Comparison of ENCODE assay signal across 10 mouse cellular contexts in the genomic region with DNA sequence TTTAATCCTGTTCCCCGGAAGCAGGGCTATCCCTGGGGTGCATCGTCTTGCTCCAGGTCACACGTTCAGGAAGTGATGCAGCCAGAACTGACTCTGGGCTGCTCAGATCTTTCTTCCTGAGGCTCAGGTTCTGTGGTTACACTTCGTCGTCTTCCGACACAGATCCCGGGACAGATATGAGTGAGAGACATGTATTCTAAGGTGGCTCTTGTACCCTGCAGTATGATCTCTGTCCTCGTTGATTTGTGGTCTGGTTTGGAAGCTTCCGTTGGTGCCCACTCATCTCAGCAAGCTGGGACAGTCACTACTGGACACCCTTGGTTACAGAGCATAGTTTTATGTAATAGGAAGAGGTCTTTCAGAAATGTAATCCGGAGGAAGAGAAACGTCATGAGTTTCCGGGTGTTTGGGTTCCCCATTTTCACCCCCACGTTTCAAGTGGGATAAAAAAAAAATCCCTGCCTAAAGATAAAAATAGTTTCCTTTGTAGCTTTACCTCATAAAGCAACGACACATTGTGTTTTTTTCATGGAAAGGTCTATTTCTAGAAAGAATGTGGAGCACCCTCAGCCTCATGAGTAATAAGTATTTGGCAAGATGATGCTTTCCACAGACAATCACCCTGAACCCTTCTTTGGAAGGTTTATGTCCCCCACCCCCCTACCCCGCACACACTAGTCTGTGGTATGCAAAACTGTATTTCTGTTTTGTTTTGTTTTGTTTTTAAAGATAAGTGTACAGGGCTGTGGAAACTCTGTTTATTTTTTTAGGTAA. TPM values are rescaled to one million over a fixed set of nuclear protein-coding genes. Genes with fewer than 3 reads are reported as not detected.
DNase-seq lines count a peak whose midpoint lies in the region; ATAC-seq and TF ChIP-seq lines count a peak whose summit lies in the region.
"Had no signal": no experiment of that assay in that cellular context is flagged by ENCODE, and none has a peak within 500 bp of the region (broad histone marks: within the 10 kb centered on the region; RNA-seq: fewer than 3 reads in every experiment).

No protein-coding gene starts in this region.

- H3K4me3 ChIP-seq in heart, adult 2 months, result 0 out of 2 replicates have a peak overlapping the region, but pooled peaks have one; percentile 8
- peak overlapping the region; percentile 37 for H3K4me3 ChIP-seq in spleen, adult 2 months (ENCODE audit: extremely low read depth, insufficient read depth, insufficient read length)
- no peak overlapping the region for H3K4me3 ChIP-seq in intestine, postnatal 0 days (ENCODE audit: low read depth, low read length)
- H3K4me3 ChIP-seq: layer of hippocampus, adult 2 months; midbrain, embryonic 12.5 days had no signal

- H3K4me1 ChIP-seq in heart, adult 2 months (ENCODE audit: control insufficient read depth, insufficient read depth, low read length), result peaks cover 8% of the 10 kb centered on the region
- H3K4me1 ChIP-seq in spleen, adult 2 months (ENCODE audit: control insufficient read depth, insufficient read depth, insufficient read length), result peaks cover 3% of the 10 kb centered on the region; the same call in 1 of the 2 replicates
- no peaks in the 10 kb centered on the region for H3K4me1 ChIP-seq in intestine, postnatal 0 days (replicated peaks; ENCODE audit: control insufficient read depth, insufficient read depth, low read length)
- H3K4me1 ChIP-seq: midbrain, embryonic 12.5 days had no signal

- H3K9me3 ChIP-seq in intestine, postnatal 0 days (ENCODE audit: control insufficient read depth), result no peaks in the 10 kb centered on the region
- H3K9me3 ChIP-seq: midbrain, embryonic 12.5 days had no signal

- TF ChIP-seq EP300 in heart, adult 2 months (IDR thresholded peaks at IDR 0.05; ENCODE audit: insufficient read depth, low read depth, low read length), result no peak

- peak overlapping the region; percentile 31; the same call in 1 of the 2 replicates for H3K9ac ChIP-seq in heart, adult 2 months (ENCODE audit: low read depth, low read length)
- no peak overlapping the region for H3K9ac ChIP-seq in intestine, postnatal 0 days (ENCODE audit: low read depth, low read length)
- H3K9ac ChIP-seq: midbrain, embryonic 12.5 days had no signal

- no peak overlapping the region for H3K27ac ChIP-seq in heart, adult 2 months
- H3K27ac ChIP-seq in spleen, adult 2 months (ENCODE audit: insufficient read depth, low read length), result no peak overlapping the region
- H3K27ac ChIP-seq in intestine, postnatal 0 days (ENCODE audit: low read depth, low read length), result no peak overlapping the region
- H3K27ac ChIP-seq: layer of hippocampus, adult 2 months; midbrain, embryonic 12.5 days had no signal

- intact Hi-C loops in heart, adult 2 months (cut with DNase I), result no loop called here
- intact Hi-C loops in heart, postnatal 14 days (cut with DNase I), result loop anchor here (5.0 kb wide), 1 partner anchor 89 kb away; no protein-coding TSS in a partner anchor

- TF ChIP-seq POLR2A in heart, adult 2 months (IDR thresholded peaks at IDR 0.05; ENCODE audit: insufficient read depth, low read depth, low read length), result no peak
- TF ChIP-seq POLR2A in spleen, adult 2 months (IDR thresholded peaks at IDR 0.05; ENCODE audit: low read depth, low read length), result no peak

- no peak for ATAC-seq in intestine, postnatal 0 days

- no peaks in the 10 kb centered on the region for H3K79me2 ChIP-seq in heart, adult 2 months (replicated peaks; ENCODE audit: control insufficient read depth, insufficient read depth, low read length)

- no peaks in the 10 kb centered on the region for H3K36me3 ChIP-seq in heart, adult 2 months (ENCODE audit: control insufficient read depth, insufficient read depth, low read length)
- H3K36me3 ChIP-seq in spleen, adult 2 months (ENCODE audit: control insufficient read depth, insufficient read depth, low read length), result no peaks in the 10 kb centered on the region
- no peaks in the 10 kb centered on the region for H3K36me3 ChIP-seq in intestine, postnatal 0 days (ENCODE audit: control insufficient read depth, insufficient read depth)
- H3K36me3 ChIP-seq: midbrain, embryonic 12.5 days had no signal

- H3K4me2 ChIP-seq in intestine, postnatal 0 days (replicated peaks; ENCODE audit: low read depth), result 0 out of 2 replicates have a peak overlapping the region, but pooled peaks have one; percentile 6
- H3K4me2 ChIP-seq: midbrain, embryonic 12.5 days had no signal

- 22% methylated on average over 15 of the region's 15 CpGs for WGBS in heart, adult 2 months
- 3% methylated on average over 15 of the region's 15 CpGs for WGBS in spleen, adult 2 months
- WGBS in intestine, postnatal 0 days, result 66% methylated on average over 15 of the region's 15 CpGs

- H3K27me3 ChIP-seq in heart, adult 2 months (ENCODE audit: control insufficient read depth, insufficient read depth, low read length), result 0 out of 2 replicates have a peak, but pooled peaks cover 1% of the 10 kb centered on the region
- H3K27me3 ChIP-seq in spleen, adult 2 months (ENCODE audit: control insufficient read depth, insufficient read depth, low read length), result no peaks in the 10 kb centered on the region
- no peaks in the 10 kb centered on the region for H3K27me3 ChIP-seq in intestine, postnatal 0 days (replicated peaks; ENCODE audit: control insufficient read depth, insufficient read depth, low read length)
- H3K27me3 ChIP-seq: midbrain, embryonic 12.5 days had no signal

- TF ChIP-seq CTCF in heart, adult 2 months (IDR thresholded peaks at IDR 0.05), result no peak
- TF ChIP-seq CTCF in spleen, adult 2 months (IDR thresholded peaks at IDR 0.05; ENCODE audit: extremely low read depth, insufficient read depth, insufficient read length, insufficient replicate concordance), result no peak
- no peak for TF ChIP-seq CTCF in intestine, postnatal 0 days (IDR thresholded peaks at IDR 0.05; ENCODE audit: low read depth)

- no peak for DNase-seq in heart, adult 2 months
- no peak for DNase-seq in heart, postnatal 14 days
- peak in 1 of 2 experiments; percentile 21 for DNase-seq in spleen, adult 2 months (ENCODE audit: low read depth in 1 of 2, low spot score in 2 of 2)
- no peak for DNase-seq in spleen, postnatal 36 days (ENCODE audit: low spot score in 2 of 2)
- peak; percentile 5 to 12 for DNase-seq in thymus, postnatal 36 days
- no peak for DNase-seq in testis, postnatal 10 days (ENCODE audit: low spot score)
- no peak for DNase-seq in urinary bladder, adult 2 months (ENCODE audit: low spot score)

RNA-seq across cellular contexts. Expression of gene Slc44a3, which starts 15.8 kb away (rescaled TPM):
- total RNA-seq in heart, adult 2 months (2021), result not detected
- polyA plus RNA-seq in heart, adult 2 months (2012; rRNA removed), result 0.38 and 1.1 TPM in 2 replicates
- total RNA-seq in heart, postnatal 14 days (2021), result under 1 TPM; 0.10 to 0.24 TPM
- 0.08 and 0.29 TPM in 2 replicates for polyA plus RNA-seq in spleen, adult 2 months (2012; rRNA removed)
- polyA plus RNA-seq in intestine, postnatal 0 days (2015; fragmentation: Nextera tagmentation; extraction: Ambion mirVana), result 23.7 and 25.2 TPM in 2 replicates
- 15.7 and 18.8 TPM in 2 replicates for polyA plus RNA-seq in urinary bladder, adult 2 months (2012; rRNA removed)
- total RNA-seq: layer of hippocampus, adult 2 months had no signal

Comparison
In these comparisons a context has a peak if more than half of its experiments do, and no peak if none do; other contexts are left out.
1. DNase-seq: peak in thymus, postnatal 36 days (2 of 2); none in heart, adult 2 months (0 of 2), heart, postnatal 14 days (0 of 2), spleen, postnatal 36 days (0 of 2), testis, postnatal 10 days (single experiment) and urinary bladder, adult 2 months (single experiment).